12 mouse cellular contexts compared by ENCODE assay signal in the genomic region with DNA sequence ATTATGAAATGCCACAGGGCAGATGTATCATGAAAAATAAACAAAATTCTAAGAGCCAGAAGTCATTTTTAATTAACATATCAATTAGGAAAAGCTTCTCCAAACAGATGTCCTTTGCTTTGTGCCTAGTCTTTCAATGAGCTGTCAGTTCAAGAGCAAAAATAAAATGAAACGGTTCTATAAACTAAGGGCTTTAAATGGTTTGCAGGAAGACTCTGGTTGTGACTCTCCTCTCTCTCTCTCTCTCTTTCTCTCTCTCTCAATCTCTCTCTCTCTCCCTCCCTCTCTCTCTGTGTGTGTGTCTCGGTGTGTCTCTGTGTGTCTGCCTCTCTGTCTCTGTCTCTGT.
"Had no signal": no experiment of that assay in that cellular context is flagged by ENCODE, and none has a peak within 500 bp of the region (broad histone marks: within the 10 kb centered on the region; RNA-seq: fewer than 3 reads in every experiment).

No protein-coding gene starts in this region.

- H3K4me1 ChIP-seq: hindbrain, embryonic 15.5 days; liver, embryonic 13.5 days; midbrain, embryonic 13.5 days; neural tube, embryonic 15.5 days had no signal

- H3K9me3 ChIP-seq: hindbrain, embryonic 15.5 days; limb, embryonic 12.5 days; liver, embryonic 13.5 days; midbrain, embryonic 13.5 days; neural tube, embryonic 15.5 days had no signal

- H3K27me3 ChIP-seq: hindbrain, embryonic 15.5 days; limb, embryonic 12.5 days; liver, embryonic 13.5 days; midbrain, embryonic 13.5 days; neural tube, embryonic 15.5 days had no signal

- H3K4me2 ChIP-seq: hindbrain, embryonic 15.5 days; limb, embryonic 12.5 days; liver, embryonic 13.5 days; midbrain, embryonic 13.5 days; neural tube, embryonic 15.5 days had no signal

- H3K9ac ChIP-seq: hindbrain, embryonic 15.5 days; limb, embryonic 12.5 days; liver, embryonic 13.5 days; liver, postnatal 0 days; midbrain, embryonic 13.5 days; neural tube, embryonic 15.5 days had no signal

- H3K4me3 ChIP-seq: hindbrain, embryonic 15.5 days; limb, embryonic 12.5 days; liver, embryonic 13.5 days; midbrain, embryonic 13.5 days; neural tube, embryonic 15.5 days had no signal

- ATAC-seq: liver, postnatal 0 days; midbrain, embryonic 13.5 days had no signal

- DNase-seq: kidney, adult 9 months; kidney, postnatal 25 days; liver; liver, embryonic 13.5 days; liver, postnatal 0 days; right cerebral cortex, adult 18-20 months; right cerebral cortex, postnatal 25 days; thymus, postnatal 36 days had no signal

- H3K27ac ChIP-seq: hindbrain, embryonic 15.5 days; limb, embryonic 12.5 days; liver, embryonic 13.5 days; midbrain, embryonic 13.5 days; neural tube, embryonic 15.5 days had no signal

- H3K36me3 ChIP-seq: hindbrain, embryonic 15.5 days; limb, embryonic 12.5 days; liver, embryonic 13.5 days; midbrain, embryonic 13.5 days; neural tube, embryonic 15.5 days had no signal
